Mouse (Mus musculus) kidney, adult 9 months (tissue): Measurements from ENCODE around the gene Bend7.

Experiments
- DNase-seq: peaks from one replicate; pipeline ENCODE4 v3.0.0; 2022

The Bend7 gene

GRCm38 (mm10) chr2:4717769-4718661, at the start of gene Bend7:
TSS of gene Bend7 (plus strand) at chr2:4717831.
- peak; percentile 40 for DNase-seq

- no peak for DNase-seq
Measured at GRCm38 (mm10) chr2:4668626-4669025, 49.0 kb upstream of the Bend7 start.

GRCm38 (mm10) chr2:4669701-4670100, 47.9 kb upstream of the Bend7 start:
- no peak for DNase-seq

GRCm38 (mm10) chr2:4671636-4672035, 46.0 kb upstream of the Bend7 start:
- DNase-seq = no peak

GRCm38 (mm10) chr2:4679886-4680285, 37.7 kb upstream of the Bend7 start:
- DNase-seq = peak; percentile 33

- peak; percentile 28 for DNase-seq
Measured at GRCm38 (mm10) chr2:4711262-4711661, 6.4 kb upstream of the Bend7 start.

- peak; percentile 56 for DNase-seq
Measured at GRCm38 (mm10) chr2:4717081-4717768, 406 bp upstream of the Bend7 start.

- peak; percentile 12 for DNase-seq
Measured at GRCm38 (mm10) chr2:4723088-4723487, 5.5 kb downstream of the Bend7 start.

GRCm38 (mm10) chr2:4730161-4730560, 12.5 kb downstream of the Bend7 start:
- no peak for DNase-seq

GRCm38 (mm10) chr2:4733971-4734370, 16.3 kb downstream of the Bend7 start:
- no peak for DNase-seq

- DNase-seq = no peak
Measured at GRCm38 (mm10) chr2:4736095-4736797, 18.6 kb downstream of the Bend7 start.

GRCm38 (mm10) chr2:4736798-4737155, 19.1 kb downstream of the Bend7 start:
- DNase-seq = no peak

- no peak for DNase-seq
Measured at GRCm38 (mm10) chr2:4751918-4752317, 34.3 kb downstream of the Bend7 start.

- no peak for DNase-seq
Measured at GRCm38 (mm10) chr2:4755716-4756115, 38.1 kb downstream of the Bend7 start.

- no peak for DNase-seq
Measured at GRCm38 (mm10) chr2:4757218-4757617, 39.6 kb downstream of the Bend7 start.

- no peak for DNase-seq
Measured at GRCm38 (mm10) chr2:4760741-4761140, 43.1 kb downstream of the Bend7 start.

- DNase-seq = peak; percentile 84
Measured at GRCm38 (mm10) chr2:4761906-4762305, 44.3 kb downstream of the Bend7 start.

GRCm38 (mm10) chr2:4764071-4764470, 46.4 kb downstream of the Bend7 start:
- DNase-seq = no peak

- peak; percentile 62 for DNase-seq
Measured at GRCm38 (mm10) chr2:4770376-4770775, 52.7 kb downstream of the Bend7 start.

- no peak for DNase-seq
Measured at GRCm38 (mm10) chr2:4773911-4774310, 56.3 kb downstream of the Bend7 start.

- DNase-seq = no peak
Measured at GRCm38 (mm10) chr2:4777291-4777690, 59.7 kb downstream of the Bend7 start.

GRCm38 (mm10) chr2:4781641-4782040, 64.0 kb downstream of the Bend7 start:
- DNase-seq = no peak

GRCm38 (mm10) chr2:4782401-4782800, 64.8 kb downstream of the Bend7 start:
- no peak for DNase-seq
